Mouse (Mus musculus) intestine, embryonic 14.5 days (tissue): Measurements from ENCODE around the gene Aldh1b1. TPM values are rescaled to one million over a fixed set of nuclear protein-coding genes. Genes with fewer than 3 reads are reported as not detected.
A peak's percentile ranks its signal among the peaks of the same experiment; 100 is the strongest.

Experiments used
- ATAC-seq: fragments of 200-750 bp; cut with Nextera tagmentation; replicated peaks from 2 replicates; pipeline ENCODE4 v1.8.0; 2017; ENCODE audit warnings: low read depth, moderate number of reproducible peaks, moderate TSS enrichment, moderate library complexity; ENCODE audit not compliant: low FRiP score, low TSS enrichment
- DNase-seq: peaks from one replicate; pipeline ENCODE4 v3.0.0-alpha.2; 2018; ENCODE audit warnings: low spot score
- H3K27ac ChIP-seq: fragments of 300-500 bp; sonication (generic); 2 replicates; pipeline ENCODE4 v1.5.1; 2014; ENCODE audit warnings: low read depth, mild to moderate bottlenecking, control low read depth
- H3K27me3 ChIP-seq: fragments of 300-500 bp; sonication (generic); replicated peaks from 2 replicates; pipeline ENCODE4 v1.6.1; 2014; ENCODE audit warnings: low read length, control low read depth; ENCODE audit not compliant: control insufficient read depth, insufficient read depth
- H3K36me3 ChIP-seq: fragments of 300-500 bp; sonication (generic); 2 replicates; pipeline ENCODE4 v1.6.1; 2014; ENCODE audit warnings: low read length, control low read depth; ENCODE audit not compliant: control insufficient read depth, insufficient read depth
- H3K4me1 ChIP-seq: fragments of 300-500 bp; sonication (generic); replicated peaks from 2 replicates; pipeline ENCODE4 v1.6.1; 2014; ENCODE audit warnings: low read length, control low read depth, mixed read lengths; ENCODE audit not compliant: control insufficient read depth, insufficient read depth
- H3K4me2 ChIP-seq: fragments of 300-500 bp; sonication (generic); 2 replicates; pipeline ENCODE4 v1.6.1; 2014; ENCODE audit warnings: low read length
- H3K4me3 ChIP-seq: fragments of 300-500 bp; sonication (generic); 2 replicates; pipeline ENCODE4 v1.5.1; 2014; ENCODE audit warnings: low read depth, low read length, control low read depth, mixed read lengths
- H3K9ac ChIP-seq: fragments of 300-500 bp; sonication (generic); 2 replicates; pipeline ENCODE4 v1.6.1; 2014; ENCODE audit warnings: mild to moderate bottlenecking, low read length
- H3K9me3 ChIP-seq: fragments of 300-500 bp; sonication (generic); 2 replicates; pipeline ENCODE4 v1.6.1; 2016; ENCODE audit warnings: low read length, control low read depth; ENCODE audit not compliant: control insufficient read depth
- WGBS: fragments of 180-500 bp; shearing (Covaris S2); extraction: QIAGEN DNeasy Blood & Tissue Kit; methylation state at CpG from one replicate; pipeline ENCODE4 v1.1.7; 2014; 5-methylcytosine and 5-hydroxymethylcytosine counted together
- polyA plus RNA-seq: library from polyadenylated mRNA; unstranded; fragments of >200 nt; fragmentation: Nextera tagmentation; extraction: Ambion mirVana; gene quantifications from 2 replicates; pipeline ENCODE4 v1.2.1, GENCODE M21; 2014

Gene Aldh1b1
- polyA plus RNA-seq, 1 experiment from 2014 or later = 115 TPM

GRCm38 (mm10) chr4:45815542-45815941 lies 16.7 kb downstream of the Aldh1b1 start:
- 51% methylated on average over 7 of the region's 7 CpGs for WGBS
- no peak overlapping the region for H3K27ac ChIP-seq
- no peaks in the 10 kb centered on the region for H3K9me3 ChIP-seq
- H3K27me3 ChIP-seq = no peaks in the 10 kb centered on the region
- ATAC-seq (no peak), DNase-seq (peak; percentile 72)
- no peak overlapping the region for H3K4me3 ChIP-seq
- no peaks in the 10 kb centered on the region for H3K36me3 ChIP-seq
- no peak overlapping the region for H3K9ac ChIP-seq
- peaks cover 15% of the 10 kb centered on the region for H3K4me1 ChIP-seq
- H3K4me2 ChIP-seq = no peak overlapping the region

GRCm38 (mm10) chr4:45818814-45819207 lies 20.0 kb downstream of the Aldh1b1 start:
- WGBS = 31% methylated on average over 3 of the region's 4 CpGs
- Histone ChIP-seq H3K9me3 (no peaks in the 10 kb centered on the region), H3K4me3 (peak overlapping the region; percentile 16; the same call in 1 of the 2 replicates), H3K27me3 (peaks cover 11% of the 10 kb centered on the region), H3K4me2 (peak overlapping the region; percentile 64), H3K4me1 (peaks cover 15% of the 10 kb centered on the region), H3K36me3 (no peaks in the 10 kb centered on the region), H3K9ac (no peak overlapping the region), H3K27ac (peak overlapping the region; percentile 59)
- DNase-seq (no peak), ATAC-seq (no peak)

GRCm38 (mm10) chr4:45819208-45819931 lies 20.5 kb downstream of the Aldh1b1 start:
- H3K4me1 ChIP-seq = peaks cover 15% of the 10 kb centered on the region
- peaks cover 16% of the 10 kb centered on the region for H3K27me3 ChIP-seq
- peak overlapping the region; percentile 16 for H3K4me3 ChIP-seq
- 3% methylated on average over 17 of the region's 17 CpGs for WGBS
- 0 out of 2 replicates have a peak, but pooled peaks have one; percentile 29 for ATAC-seq
- peak overlapping the region; percentile 64 for H3K4me2 ChIP-seq
- peak overlapping the region; percentile 59 for H3K27ac ChIP-seq
- H3K9me3 ChIP-seq = no peaks in the 10 kb centered on the region
- peak overlapping the region; percentile 10; the same call in 1 of the 2 replicates for H3K9ac ChIP-seq
- H3K36me3 ChIP-seq = no peaks in the 10 kb centered on the region
- DNase-seq = peak; percentile 73

GRCm38 (mm10) chr4:45820074-45820830 lies 21.4 kb downstream of the Aldh1b1 start:
- peaks cover 15% of the 10 kb centered on the region for H3K4me1 ChIP-seq
- ATAC-seq = no peak
- peak overlapping the region; percentile 59; the same call in 1 of the 2 replicates for H3K27ac ChIP-seq

GRCm38 (mm10) chr4:45821995-45822394 lies 23.2 kb downstream of the Aldh1b1 start:
- no peak overlapping the region for H3K4me2 ChIP-seq

More at GRCm38 (mm10) chr4:45820074-45820830, 21.4 kb downstream of the Aldh1b1 start:
- peak overlapping the region; percentile 64 for H3K4me2 ChIP-seq
- no peak overlapping the region for H3K9ac ChIP-seq
- H3K27me3 ChIP-seq = peaks cover 25% of the 10 kb centered on the region
- WGBS = 43% methylated on average over 8 of the region's 8 CpGs
- no peaks in the 10 kb centered on the region for H3K9me3 ChIP-seq
- DNase-seq = peak; percentile 86
- no peak overlapping the region for H3K4me3 ChIP-seq
- H3K36me3 ChIP-seq = no peaks in the 10 kb centered on the region

GRCm38 (mm10) chr4:45822781-45823575 lies 24.2 kb downstream of the Aldh1b1 start:
- Histone ChIP-seq H3K4me2 (no peak overlapping the region), H3K27ac (no peak overlapping the region), H3K4me1 (peaks cover 15% of the 10 kb centered on the region), H3K9ac (no peak overlapping the region), H3K36me3 (no peaks in the 10 kb centered on the region), H3K4me3 (no peak overlapping the region), H3K27me3 (peaks cover 52% of the 10 kb centered on the region), H3K9me3 (no peaks in the 10 kb centered on the region)
- no peak for ATAC-seq
- WGBS = 43% methylated on average over 11 of the region's 11 CpGs
- DNase-seq = no peak

More at GRCm38 (mm10) chr4:45821995-45822394, 23.2 kb downstream of the Aldh1b1 start:
- ATAC-seq = no peak
- no peak for DNase-seq
- H3K27me3 ChIP-seq = peaks cover 43% of the 10 kb centered on the region
- 43% methylated on average over 3 of the region's 3 CpGs for WGBS
- H3K9ac ChIP-seq = no peak overlapping the region
- no peaks in the 10 kb centered on the region for H3K36me3 ChIP-seq
- H3K4me3 ChIP-seq = no peak overlapping the region
- no peak overlapping the region for H3K27ac ChIP-seq
- H3K4me1 ChIP-seq = peaks cover 15% of the 10 kb centered on the region
- H3K9me3 ChIP-seq = no peaks in the 10 kb centered on the region

GRCm38 (mm10) chr4:45824049-45824760 lies 25.4 kb downstream of the Aldh1b1 start:
- no peak overlapping the region for H3K4me3 ChIP-seq
- ATAC-seq (no peak), DNase-seq (no peak)
- peaks cover 62% of the 10 kb centered on the region for H3K27me3 ChIP-seq
- WGBS = 10% methylated on average over 10 of the region's 10 CpGs
- H3K9me3 ChIP-seq = no peaks in the 10 kb centered on the region
- H3K4me2 ChIP-seq = no peak overlapping the region
- peaks cover 7% of the 10 kb centered on the region for H3K4me1 ChIP-seq
- H3K9ac ChIP-seq = no peak overlapping the region
- H3K36me3 ChIP-seq = no peaks in the 10 kb centered on the region
- no peak overlapping the region for H3K27ac ChIP-seq
